Mouse (Mus musculus): ENCODE results near the gene Brd4. TPM values are rescaled to one million over a fixed set of nuclear protein-coding genes. Genes with fewer than 3 reads are reported as not detected.

Gene Brd4
- 73.9 and 84.4 TPM in 2 replicates for polyA plus RNA-seq (2015; fragmentation: Nextera tagmentation; extraction: Ambion mirVana)

GRCm38 (mm10) chr17:32284262-32285137 lies at the start of gene Brd4:
Gene Brd4, minus strand, starts transcription at chr17:32284722.
- H3K4me2 ChIP-seq: peak within 1 kb of the TSS; percentile 78
- peaks cover 46% of the 10 kb centered on the region for H3K4me1 ChIP-seq
- peak within 1 kb of the TSS; percentile 96 for H3K4me3 ChIP-seq (replicated peaks)
- under 1% methylated on average over 89 of the region's 100 CpGs for WGBS
- H3K9me3 ChIP-seq (replicated peaks): no peaks in the 10 kb centered on the region
- peak; percentile 94 for ATAC-seq (ENCODE audit: low FRiP score)
- peak within 1 kb of the TSS; percentile 100 for H3K9ac ChIP-seq (replicated peaks)
- no peaks in the 10 kb centered on the region for H3K27me3 ChIP-seq (replicated peaks)
- H3K27ac ChIP-seq (replicated peaks): peak within 1 kb of the TSS; percentile 100
- H3K36me3 ChIP-seq: no peaks in the 10 kb centered on the region

- Histone ChIP-seq H3K4me3 (replicated peaks) (no peak overlapping the region), H3K4me1 (no peaks in the 10 kb centered on the region), H3K27me3 (replicated peaks) (no peaks in the 10 kb centered on the region), H3K9ac (replicated peaks) (no peak overlapping the region), H3K9me3 (replicated peaks) (no peaks in the 10 kb centered on the region), H3K27ac (replicated peaks) (no peak overlapping the region), H3K36me3 (peaks cover 86% of the 10 kb centered on the region), H3K4me2 (no peak overlapping the region)
- 90% methylated on average over 31 of the region's 31 CpGs for WGBS
- no peak for ATAC-seq (ENCODE audit: low FRiP score)
Measured at GRCm38 (mm10) chr17:32333675-32334303, 49.3 kb upstream of the Brd4 start.

DNA sequence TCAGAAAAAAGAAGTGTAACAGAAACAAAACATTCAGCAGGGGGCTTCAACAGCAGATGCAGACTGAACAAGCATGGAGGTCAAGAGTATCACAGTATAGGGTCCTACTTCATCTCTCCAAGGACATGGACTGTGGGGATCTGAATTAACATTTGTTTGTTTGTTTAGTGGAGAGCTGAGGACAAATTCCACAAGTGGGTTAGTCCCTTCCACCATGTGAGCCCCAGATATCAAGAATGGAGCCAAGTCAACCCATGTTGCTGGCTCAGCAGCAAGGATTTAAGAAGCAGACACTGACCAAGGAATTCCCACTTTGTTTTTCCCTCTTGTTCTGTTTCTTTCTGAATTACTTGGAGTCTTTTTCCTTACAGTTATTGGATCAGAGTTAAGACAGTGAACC lies 43.0 kb upstream of the Brd4 start:
- H3K4me2 ChIP-seq: no peak overlapping the region
- H3K27me3 ChIP-seq (replicated peaks): no peaks in the 10 kb centered on the region
- peaks cover 72% of the 10 kb centered on the region for H3K36me3 ChIP-seq
- H3K4me1 ChIP-seq: peaks cover 2% of the 10 kb centered on the region; the same call in 1 of the 2 replicates
- no peak overlapping the region for H3K9ac ChIP-seq (replicated peaks)
- H3K27ac ChIP-seq (replicated peaks): no peak overlapping the region
- no peaks in the 10 kb centered on the region for H3K9me3 ChIP-seq (replicated peaks)
- no peak overlapping the region for H3K4me3 ChIP-seq (replicated peaks)
- no peak for ATAC-seq (ENCODE audit: low FRiP score)

DNA sequence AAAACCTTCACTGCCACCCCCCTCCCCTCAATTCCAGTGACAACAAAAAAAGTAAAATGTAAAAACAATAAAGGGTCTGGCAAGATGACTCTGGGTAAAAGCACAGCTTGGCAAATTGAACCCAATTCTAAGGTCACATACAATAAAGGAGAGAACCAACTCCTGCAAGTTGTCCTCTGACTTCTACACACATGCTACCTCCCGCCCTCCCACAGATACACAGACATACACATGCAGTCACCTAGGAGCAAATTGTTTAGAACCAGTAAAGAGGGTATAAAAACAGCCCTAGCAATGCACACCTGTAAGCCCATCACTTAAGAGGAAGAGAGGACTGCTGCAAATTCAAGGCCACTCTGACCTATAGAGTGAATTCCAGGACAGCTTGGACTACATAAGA lies 38.3 kb upstream of the Brd4 start:
- peaks cover 49% of the 10 kb centered on the region for H3K36me3 ChIP-seq
- no peaks in the 10 kb centered on the region for H3K27me3 ChIP-seq (replicated peaks)
- H3K4me3 ChIP-seq (replicated peaks): no peak overlapping the region
- no peak overlapping the region for H3K9ac ChIP-seq (replicated peaks)
- no peak overlapping the region for H3K27ac ChIP-seq (replicated peaks)
- WGBS: 92% methylated on average over 1 of the region's 1 CpGs
- ATAC-seq (ENCODE audit: low FRiP score): no peak
- H3K4me2 ChIP-seq: no peak overlapping the region
- no peaks in the 10 kb centered on the region for H3K9me3 ChIP-seq (replicated peaks)
- H3K4me1 ChIP-seq: peaks cover 32% of the 10 kb centered on the region

GRCm38 (mm10) chr17:32321836-32322235 lies 37.3 kb upstream of the Brd4 start:
- Histone ChIP-seq H3K9ac (replicated peaks) (peak overlapping the region; percentile 79), H3K27ac (replicated peaks) (peak overlapping the region; percentile 99), H3K4me1 (peaks cover 36% of the 10 kb centered on the region), H3K4me2 (peak overlapping the region; percentile 83), H3K36me3 (peaks cover 50% of the 10 kb centered on the region), H3K27me3 (replicated peaks) (no peaks in the 10 kb centered on the region), H3K4me3 (replicated peaks) (peak overlapping the region; percentile 77), H3K9me3 (replicated peaks) (no peaks in the 10 kb centered on the region)
- ATAC-seq (ENCODE audit: low FRiP score): peak; percentile 0; the same call in 1 of the 2 replicates
- 28% methylated on average over 6 of the region's 6 CpGs for WGBS

- H3K4me1 ChIP-seq: peaks cover 36% of the 10 kb centered on the region
- H3K27me3 ChIP-seq (replicated peaks): no peaks in the 10 kb centered on the region
- peak; percentile 65 for ATAC-seq (ENCODE audit: low FRiP score)
- WGBS: 0% methylated on average over 23 of the region's 23 CpGs
- peak overlapping the region; percentile 99 for H3K27ac ChIP-seq (replicated peaks)
- H3K4me2 ChIP-seq: peak overlapping the region; percentile 83
- peak overlapping the region; percentile 79 for H3K9ac ChIP-seq (replicated peaks)
- H3K4me3 ChIP-seq (replicated peaks): peak overlapping the region; percentile 77
- no peaks in the 10 kb centered on the region for H3K9me3 ChIP-seq (replicated peaks)
- peaks cover 50% of the 10 kb centered on the region for H3K36me3 ChIP-seq
Measured at GRCm38 (mm10) chr17:32321390-32321734, 36.8 kb upstream of the Brd4 start.

DNA sequence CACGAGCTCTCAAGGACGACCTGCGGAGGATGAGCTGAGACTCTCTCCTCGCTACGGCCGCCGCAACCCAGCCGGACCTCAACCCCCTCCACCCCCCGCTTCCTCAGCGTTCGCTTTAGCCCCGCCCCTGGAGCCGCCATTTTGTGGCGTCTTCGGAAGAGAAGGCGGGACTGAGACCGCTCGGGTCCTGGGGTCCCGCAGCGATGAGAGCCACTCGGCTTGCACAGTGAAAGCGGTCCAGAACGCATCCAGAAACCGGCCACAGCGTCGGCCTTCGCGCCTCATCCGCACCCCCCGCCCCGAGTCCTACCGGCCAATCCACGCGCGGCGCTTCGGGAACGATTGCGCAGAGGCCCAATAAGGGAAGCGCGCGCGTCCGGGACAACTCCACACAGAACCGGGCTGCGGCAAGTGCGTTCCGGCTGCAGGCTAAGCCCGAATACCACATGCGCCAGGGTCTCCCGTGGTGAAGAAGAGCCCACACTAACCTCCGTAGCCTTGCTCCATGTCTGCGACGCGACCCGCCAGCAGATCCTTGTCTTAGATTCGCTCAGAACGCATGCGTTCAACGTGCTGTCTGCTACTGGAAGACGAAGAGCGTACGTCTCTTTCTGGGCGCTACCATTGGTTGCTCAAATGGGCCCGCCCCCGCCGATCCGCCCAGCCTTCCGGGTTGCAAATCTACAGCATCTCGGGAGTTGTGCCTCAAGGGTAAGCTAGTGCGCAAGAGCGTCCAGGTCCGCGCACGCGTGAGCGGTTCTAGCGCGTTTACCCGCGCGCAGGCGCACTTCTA lies 36.3 kb upstream of the Brd4 start, which contains the start of gene Akap8:
Akap8 (minus strand) TSS at position 642 of the 793 bp plus-strand sequence.
- H3K27ac ChIP-seq (replicated peaks): peak within 1 kb of the TSS; percentile 99
- H3K4me1 ChIP-seq: peaks cover 36% of the 10 kb centered on the region
- no peaks in the 10 kb centered on the region for H3K27me3 ChIP-seq (replicated peaks)
- WGBS: under 1% methylated on average over 83 of the region's 83 CpGs
- peaks cover 50% of the 10 kb centered on the region for H3K36me3 ChIP-seq
- ATAC-seq (ENCODE audit: low FRiP score): peak; percentile 98
- H3K9me3 ChIP-seq (replicated peaks): no peaks in the 10 kb centered on the region
- H3K4me3 ChIP-seq (replicated peaks): peak within 1 kb of the TSS; percentile 77
- peak within 1 kb of the TSS; percentile 93 for H3K9ac ChIP-seq (replicated peaks)
- peak within 1 kb of the TSS; percentile 83 for H3K4me2 ChIP-seq

GRCm38 (mm10) chr17:32319950-32320349 lies 35.4 kb upstream of the Brd4 start:
- Histone ChIP-seq H3K4me1 (peaks cover 36% of the 10 kb centered on the region), H3K9me3 (replicated peaks) (no peaks in the 10 kb centered on the region), H3K27ac (replicated peaks) (peak overlapping the region; percentile 99), H3K4me3 (replicated peaks) (peak overlapping the region; percentile 77), H3K9ac (replicated peaks) (peak overlapping the region; percentile 93), H3K36me3 (peaks cover 53% of the 10 kb centered on the region), H3K4me2 (peak overlapping the region; percentile 83), H3K27me3 (replicated peaks) (no peaks in the 10 kb centered on the region)
- ATAC-seq (ENCODE audit: low FRiP score): no peak
- WGBS: 0% methylated on average over 7 of the region's 7 CpGs

GRCm38 (mm10) chr17:32317708-32318107 lies 33.2 kb upstream of the Brd4 start:
- Histone ChIP-seq H3K4me1 (peaks cover 36% of the 10 kb centered on the region), H3K27ac (replicated peaks) (no peak overlapping the region), H3K36me3 (peaks cover 60% of the 10 kb centered on the region), H3K27me3 (replicated peaks) (no peaks in the 10 kb centered on the region), H3K9me3 (replicated peaks) (no peaks in the 10 kb centered on the region), H3K4me2 (no peak overlapping the region), H3K4me3 (replicated peaks) (no peak overlapping the region), H3K9ac (replicated peaks) (no peak overlapping the region)
- WGBS: 85% methylated on average over 3 of the region's 3 CpGs
- no peak for ATAC-seq (ENCODE audit: low FRiP score)

DNA sequence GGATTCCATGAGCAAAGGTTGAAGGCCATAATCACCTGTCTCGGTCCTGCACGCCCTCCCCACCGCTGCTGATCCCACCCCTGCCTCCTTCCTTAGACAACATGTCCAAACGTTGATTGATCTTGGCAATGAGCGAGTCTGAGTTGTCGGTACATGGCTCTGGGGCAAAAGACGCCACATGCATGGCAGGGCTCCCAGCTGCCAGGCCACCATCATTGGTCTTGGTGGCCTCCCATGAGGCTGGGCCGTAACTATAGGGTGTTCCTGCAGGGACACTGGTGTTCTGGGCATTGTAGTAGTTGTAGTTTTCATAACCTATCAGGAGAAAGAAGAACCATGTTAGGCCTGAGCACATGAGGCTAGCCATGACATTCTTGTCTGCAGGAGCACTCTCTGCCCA lies 32.5 kb upstream of the Brd4 start:
- no peak overlapping the region for H3K4me2 ChIP-seq
- ATAC-seq (ENCODE audit: low FRiP score): no peak
- peaks cover 30% of the 10 kb centered on the region for H3K4me1 ChIP-seq
- H3K9ac ChIP-seq (replicated peaks): no peak overlapping the region
- H3K9me3 ChIP-seq (replicated peaks): no peaks in the 10 kb centered on the region
- no peak overlapping the region for H3K27ac ChIP-seq (replicated peaks)
- H3K27me3 ChIP-seq (replicated peaks): no peaks in the 10 kb centered on the region
- peaks cover 66% of the 10 kb centered on the region for H3K36me3 ChIP-seq
- no peak overlapping the region for H3K4me3 ChIP-seq (replicated peaks)
- WGBS: 95% methylated on average over 8 of the region's 8 CpGs

GRCm38 (mm10) chr17:32315560-32315959 lies 31.0 kb upstream of the Brd4 start:
- no peak overlapping the region for H3K27ac ChIP-seq (replicated peaks)
- no peaks in the 10 kb centered on the region for H3K27me3 ChIP-seq (replicated peaks)
- ATAC-seq (ENCODE audit: low FRiP score): no peak
- no peaks in the 10 kb centered on the region for H3K9me3 ChIP-seq (replicated peaks)
- H3K4me1 ChIP-seq: peaks cover 26% of the 10 kb centered on the region
- H3K4me3 ChIP-seq (replicated peaks): no peak overlapping the region
- 99% methylated on average over 5 of the region's 5 CpGs for WGBS
- H3K9ac ChIP-seq (replicated peaks): no peak overlapping the region
- H3K36me3 ChIP-seq: peaks cover 81% of the 10 kb centered on the region
- H3K4me2 ChIP-seq: no peak overlapping the region
